Mouse (Mus musculus) right cerebral cortex, adult 18-20 months (tissue): ENCODE data around the gene Adgra1.

Experiments
- DNase-seq: peaks from one replicate; pipeline ENCODE4 v3.0.0; 2022; ENCODE audit warnings: mixed read lengths

Gene Adgra1

DNA sequence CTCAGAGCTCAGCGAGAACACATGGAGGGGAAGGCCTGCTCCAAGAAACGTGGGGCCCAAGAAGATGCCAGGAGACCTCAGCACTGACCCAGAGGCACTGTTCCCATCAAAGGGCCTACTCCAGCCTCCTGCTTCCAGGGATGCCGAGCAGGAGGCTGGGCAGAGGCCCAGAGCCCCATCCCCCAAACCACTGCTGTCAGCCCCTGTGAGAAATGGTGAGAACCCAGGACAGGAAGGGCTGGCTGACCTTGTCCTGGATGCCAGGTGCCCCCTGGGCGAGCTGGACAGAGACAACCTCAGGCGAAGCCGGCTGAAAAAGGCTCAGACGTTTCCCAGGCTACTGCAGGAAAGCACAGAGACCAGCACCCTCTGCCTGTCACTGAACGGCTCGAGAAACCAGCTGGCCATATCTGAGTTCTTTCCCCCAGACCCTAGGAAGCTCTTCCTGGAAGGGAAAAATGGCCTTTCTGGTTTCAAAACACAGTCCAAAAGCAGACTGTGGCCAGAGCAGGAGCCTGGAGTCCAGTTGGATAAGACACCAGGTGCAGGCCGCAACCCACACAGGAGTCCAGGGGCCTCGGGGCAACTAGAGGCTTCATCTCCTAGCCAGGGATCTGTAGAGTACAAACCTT, 76.3 kb downstream of the Adgra1 start:
- no peak for DNase-seq

GRCm38 (mm10) chr7:139914141-139915047, 80.4 kb downstream of the Adgra1 start:
- DNase-seq: no peak

DNA sequence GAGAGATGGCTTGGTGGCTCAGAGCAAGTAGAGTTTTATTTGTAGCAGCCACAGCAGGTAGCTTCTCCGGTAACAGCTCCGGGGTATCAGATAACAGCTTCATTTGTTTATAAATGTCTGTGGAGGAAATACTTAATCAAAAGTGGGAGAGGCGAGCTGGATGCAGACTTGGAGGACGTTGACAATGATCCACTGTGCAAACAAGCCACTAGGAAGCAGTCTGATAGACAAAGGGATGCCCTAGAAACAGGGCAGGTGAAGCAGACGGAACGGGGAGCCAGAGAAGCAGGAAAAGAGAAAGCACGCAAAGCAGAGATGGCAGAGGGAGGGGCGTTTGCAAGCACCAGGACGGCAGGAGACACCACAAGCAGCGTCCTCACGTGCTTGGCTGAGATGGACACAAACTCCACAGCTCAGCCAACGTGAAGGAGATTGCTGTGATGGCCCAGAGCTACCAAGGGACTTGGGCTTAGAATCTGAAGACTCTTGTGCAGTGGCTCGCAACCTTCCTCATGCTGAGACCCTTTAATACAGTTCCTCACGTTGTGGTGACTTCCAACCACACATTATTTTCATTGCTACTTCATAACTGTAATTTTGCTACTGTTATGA, 81.8 kb downstream of the Adgra1 start:
- DNase-seq: no peak

- DNase-seq: no peak
These were observed 82.4 kb downstream of the Adgra1 start for GRCm38 (mm10) chr7:139916345-139916744.

DNA sequence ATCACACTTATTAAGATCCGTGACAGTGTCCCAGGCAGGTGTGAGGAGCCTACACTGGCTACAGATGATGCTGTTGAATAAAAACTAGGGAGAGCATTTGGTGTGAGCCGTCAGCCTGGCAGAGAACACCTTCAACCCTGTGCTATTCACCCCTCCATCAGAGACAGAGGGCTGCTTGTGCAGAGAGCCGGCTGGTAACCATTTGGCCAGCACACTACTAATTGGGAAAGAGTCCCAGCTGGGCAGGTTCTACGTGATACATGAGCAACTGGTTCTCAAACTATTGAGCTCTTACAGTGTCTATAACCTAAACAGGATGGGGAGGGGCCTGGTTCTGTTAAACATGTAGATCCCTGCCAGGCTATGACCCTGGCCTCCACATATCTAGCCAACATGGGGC, 84.3 kb downstream of the Adgra1 start:
- no peak for DNase-seq
